Mouse (Mus musculus) small intestine, adult 2 months (tissue): ENCODE measurements at regions not wholly inside any gene's neighbourhood (a gene's known extent, or its start where the extent isn't known, plus 50 kb on each side); places are given as distances from the start of the nearest gene placed in this dataset.

Experiments
- CTCF ChIP-seq: fragments of 200-500 bp; IDR thresholded peaks from 2 replicates; pipeline ENCODE4 v1.5.1; 2012; ENCODE audit warnings: low read depth, mild to moderate bottlenecking, control low read depth, inconsistent platforms, low read length, moderate library complexity, mixed read lengths; ENCODE audit not compliant: insufficient replicate concordance, insufficient read length; ENCODE audit errors: extremely low read depth
- POLR2A ChIP-seq: fragments of 200-500 bp; IDR thresholded peaks from 2 replicates; pipeline ENCODE4 v1.6.1; 2012; ENCODE audit warnings: low read depth, mild to moderate bottlenecking, control low read depth, inconsistent platforms, low read length, moderate library complexity

GRCm38 (mm10) chr17:45226486-45226885 lies 207.1 kb downstream of the Cdc5l start:
- TF ChIP-seq CTCF (no peak), POLR2A (no peak)
